Mouse (Mus musculus) spleen, postnatal 14 days (tissue): ENCODE data around the gene Exph5.
A peak's percentile ranks its signal among the peaks of the same experiment; 100 is the strongest.

Experiments
- DNase-seq, 2 experiments: peaks; one replicate each; pipeline ENCODE4 v3.0.0; 2021 to 2022; ENCODE audit warnings: low spot score in 2 of 2

Exph5 gene

DNA sequence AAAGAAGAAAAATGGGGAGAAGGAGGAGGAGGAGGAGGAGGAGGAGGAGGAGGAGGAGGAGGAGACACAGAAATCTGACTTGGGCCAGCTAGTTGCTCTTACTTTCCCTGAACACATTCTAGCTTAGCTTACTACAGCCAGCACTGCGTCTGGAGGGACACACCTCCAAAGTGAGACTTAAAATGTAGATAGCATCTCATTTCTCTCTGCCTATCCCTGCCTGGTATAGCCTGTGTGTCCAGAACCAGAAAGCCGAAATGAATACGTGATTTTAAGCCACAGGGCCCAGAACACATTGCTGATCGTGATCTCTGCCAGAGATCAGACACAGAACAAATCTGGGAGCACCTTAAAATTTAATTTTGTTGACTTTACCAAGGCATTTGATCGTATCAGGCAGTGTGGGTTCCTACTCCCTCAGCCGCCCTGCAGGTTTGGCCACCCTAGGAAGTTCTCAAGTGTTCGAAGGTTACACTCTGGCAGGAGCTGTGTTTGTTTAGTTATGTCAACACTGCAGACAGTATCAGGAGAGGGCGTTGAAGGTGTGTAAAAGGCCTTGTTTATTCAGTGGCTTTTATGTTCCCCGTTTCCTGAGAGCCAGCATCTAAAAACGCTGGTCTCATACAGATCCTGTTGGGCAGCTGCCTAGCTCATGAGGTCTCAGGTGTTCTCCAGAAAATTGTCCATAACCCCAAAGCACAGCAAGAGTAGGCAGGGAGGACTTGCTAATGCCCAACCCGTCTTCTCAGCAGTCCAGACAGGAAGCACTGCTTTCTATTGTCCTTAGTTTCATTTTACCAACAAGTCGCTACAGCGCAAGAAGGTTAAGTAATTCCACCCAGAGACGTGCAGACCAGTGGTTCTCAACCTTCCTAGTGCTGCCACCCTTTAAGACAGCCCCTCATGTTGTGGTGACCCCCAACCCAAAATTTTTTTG, 55.0 kb downstream of the Exph5 start:
- DNase-seq = no peak

DNA sequence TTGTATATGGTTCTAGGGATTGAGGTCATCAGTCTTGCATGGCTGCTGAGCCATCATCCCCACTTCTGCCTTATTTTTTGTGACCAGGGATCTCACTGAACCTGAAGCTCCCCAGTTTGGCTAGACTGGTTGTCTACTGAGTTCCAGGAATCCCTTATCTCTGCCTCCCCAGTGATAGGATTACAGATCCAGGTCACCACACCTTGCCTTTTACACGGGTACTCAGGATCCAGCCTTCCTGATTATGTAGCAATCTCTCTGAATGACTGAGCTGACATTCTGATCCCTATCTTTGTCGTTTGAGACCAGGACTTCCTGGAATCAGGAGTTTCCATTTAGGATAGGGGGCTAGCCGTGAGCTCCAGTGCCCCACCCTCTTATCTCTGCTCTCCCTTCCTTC, 69.9 kb downstream of the Exph5 start:
- DNase-seq = no peak

DNA sequence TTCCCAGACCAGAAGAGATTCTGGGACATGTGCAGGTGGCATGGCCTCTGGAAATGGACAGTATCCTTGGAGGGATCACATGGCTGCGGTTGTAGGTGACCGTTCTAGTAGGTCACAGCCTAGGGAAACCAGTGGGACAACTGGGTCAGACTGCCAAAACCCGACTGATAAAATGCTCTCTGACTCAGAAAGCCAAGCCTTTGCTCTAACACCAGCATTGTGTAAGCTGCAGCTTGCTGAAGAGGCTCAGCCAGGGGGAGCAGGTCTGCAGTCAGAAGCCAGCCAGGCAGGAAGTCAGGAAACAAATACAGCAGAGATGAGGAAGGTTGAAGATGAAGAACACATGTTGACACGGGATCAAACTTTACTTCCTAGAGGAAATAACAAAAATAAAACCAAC, 74.4 kb downstream of the Exph5 start:
- DNase-seq = no peak

DNA sequence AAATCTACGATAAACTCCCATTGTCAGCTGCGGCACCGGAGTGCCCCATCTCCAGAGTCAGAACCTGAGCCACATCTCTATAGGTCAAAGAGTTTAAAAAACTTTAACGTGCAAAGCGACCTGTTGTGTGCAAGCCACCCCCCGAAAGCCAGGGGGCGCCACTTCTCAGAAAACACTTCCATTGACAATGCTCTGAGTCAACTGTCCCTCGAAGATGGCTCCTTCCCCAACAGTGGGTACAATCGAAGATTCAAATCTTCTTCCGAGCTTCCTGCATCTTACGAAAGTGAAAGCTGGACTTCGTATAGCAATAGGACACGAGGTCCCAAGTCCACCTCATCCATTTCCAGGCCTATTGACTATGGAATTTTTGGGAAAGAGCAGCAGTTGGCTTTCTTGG, 75.3 kb downstream of the Exph5 start:
- peak in 1 of 2 experiments; percentile 11 for DNase-seq

DNA sequence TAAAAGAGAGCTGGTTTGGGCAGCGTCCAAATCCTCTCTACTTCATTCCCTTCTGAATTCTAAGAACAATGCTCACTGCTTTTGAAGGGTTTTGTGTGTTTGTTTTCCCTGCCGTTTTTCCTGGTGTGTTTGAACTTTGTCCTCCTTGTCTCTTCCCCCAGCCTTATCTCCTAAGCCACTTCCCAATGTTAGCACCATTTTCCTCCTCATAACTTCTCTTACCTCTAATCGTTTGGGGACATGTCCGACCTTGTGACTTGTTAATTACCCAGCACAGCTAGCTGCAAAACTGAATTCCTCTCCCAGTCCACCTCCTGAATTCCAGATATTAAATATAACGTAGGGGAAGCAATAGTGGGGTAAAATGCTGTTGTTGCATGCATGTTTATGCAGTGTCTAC, 76.1 kb downstream of the Exph5 start:
- DNase-seq = no peak

DNA sequence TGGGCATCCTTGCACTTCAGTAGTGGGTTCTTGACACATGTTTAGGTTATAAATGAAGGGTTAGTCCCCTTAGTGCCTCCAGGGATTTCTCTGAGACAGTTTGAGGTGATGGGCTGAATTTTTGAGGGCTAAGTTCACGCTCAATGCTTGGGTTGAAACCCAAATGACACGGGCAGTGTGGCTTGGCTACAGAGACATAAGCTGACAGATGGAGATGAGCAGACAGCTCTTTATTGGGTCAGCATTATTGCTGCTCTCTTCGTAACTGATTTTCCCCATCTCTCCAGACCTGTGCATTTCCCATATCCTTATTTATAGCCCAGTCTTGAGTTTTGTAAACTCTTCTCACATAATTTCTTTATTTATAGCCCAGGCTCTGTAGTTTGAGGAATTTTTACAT, 76.7 kb downstream of the Exph5 start:
- no peak for DNase-seq

DNA sequence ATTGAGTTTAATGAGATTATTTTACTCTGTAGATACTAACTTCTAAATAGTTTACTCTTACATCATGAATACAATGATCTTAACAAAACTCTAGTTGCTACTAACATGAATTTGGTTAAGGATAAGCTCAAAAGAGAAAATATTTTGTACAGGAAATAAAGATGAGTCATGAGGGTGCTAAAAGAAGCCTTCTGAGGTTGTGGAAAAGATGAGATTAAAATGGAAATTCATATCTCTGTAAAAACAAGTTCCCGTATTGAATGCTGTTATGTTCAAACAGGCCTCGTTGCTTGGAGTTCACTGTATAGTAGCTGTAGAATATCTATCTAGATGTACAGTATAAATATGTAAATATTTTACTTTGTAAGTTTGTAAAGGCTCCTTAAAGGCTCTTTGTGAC, 79.1 kb downstream of the Exph5 start:
- no peak for DNase-seq

DNA sequence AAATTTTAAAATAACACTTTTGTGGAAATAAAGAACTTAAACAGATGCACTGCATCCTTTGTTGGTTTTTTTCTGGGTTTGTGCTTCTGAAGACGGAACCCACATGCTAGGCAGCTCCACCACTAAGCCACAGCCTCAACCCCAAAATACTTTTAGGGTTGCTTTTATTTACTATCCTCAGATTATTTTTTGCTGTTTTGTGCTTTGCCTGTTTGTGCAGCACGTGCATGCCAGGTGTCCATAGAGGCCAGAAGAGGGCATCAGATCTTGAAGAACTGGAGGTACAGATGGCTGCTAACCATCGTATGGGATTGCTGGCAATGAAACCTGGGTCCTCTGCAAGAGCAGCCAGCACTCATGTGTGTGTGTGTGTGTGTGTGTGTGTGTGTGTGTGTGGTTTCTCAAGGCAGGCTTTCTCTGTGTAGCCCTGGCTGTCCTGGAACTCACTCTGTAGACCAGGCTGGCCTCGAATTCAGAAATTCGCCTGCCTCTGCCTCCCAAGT, 79.7 kb downstream of the Exph5 start:
- no peak for DNase-seq

DNA sequence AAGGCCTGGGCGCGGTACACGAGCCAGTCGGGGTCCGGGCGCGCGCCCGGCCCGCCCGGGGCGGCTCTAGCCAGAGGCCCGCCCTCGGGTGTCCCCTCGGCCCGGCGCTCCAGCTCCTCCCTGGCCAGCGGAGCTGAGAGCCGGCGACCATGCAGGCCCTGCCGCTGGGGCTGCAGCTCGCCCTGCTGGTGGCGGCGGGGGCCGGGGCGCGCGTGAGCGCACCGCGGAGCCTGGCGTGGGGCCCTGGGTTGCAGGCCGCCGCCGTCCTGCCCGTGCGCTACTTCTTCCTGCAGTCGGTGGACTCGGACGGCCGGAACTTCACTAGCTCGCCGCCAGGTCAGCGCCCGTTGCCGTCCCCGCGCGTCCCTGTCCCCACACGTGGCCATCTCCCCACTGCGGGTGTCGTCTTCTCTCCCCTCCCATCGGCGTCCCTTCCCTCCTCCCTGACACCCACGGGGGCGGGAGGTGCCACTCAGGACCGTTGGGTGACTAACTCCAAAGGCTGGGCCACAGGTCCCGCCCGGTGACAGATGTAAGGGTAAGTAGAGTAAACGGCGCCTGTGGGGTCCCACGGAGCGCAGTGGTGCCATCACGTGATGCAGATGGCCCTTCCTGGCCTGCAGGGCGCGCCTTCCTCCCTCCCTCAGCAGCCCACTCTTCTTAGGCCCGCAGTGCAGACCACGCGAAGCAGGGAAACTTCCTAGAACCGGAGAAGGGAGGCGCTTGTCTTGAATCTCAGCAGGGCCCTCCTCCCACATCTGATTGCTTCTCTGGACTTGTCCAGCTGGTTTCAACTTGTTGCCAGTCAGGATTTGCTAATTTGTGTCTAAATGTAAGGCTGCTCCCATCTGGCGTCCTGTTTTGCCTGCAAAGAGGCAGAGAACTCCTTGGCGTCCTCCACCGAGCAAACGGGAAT, 82.7 kb downstream of the Exph5 start, which contains the start of gene Kdelc2:
Gene Kdelc2, plus strand, starts transcription at position 75 of the 916 bp plus-strand sequence.
- DNase-seq = peak in 1 of 2 experiments; percentile 22

DNA sequence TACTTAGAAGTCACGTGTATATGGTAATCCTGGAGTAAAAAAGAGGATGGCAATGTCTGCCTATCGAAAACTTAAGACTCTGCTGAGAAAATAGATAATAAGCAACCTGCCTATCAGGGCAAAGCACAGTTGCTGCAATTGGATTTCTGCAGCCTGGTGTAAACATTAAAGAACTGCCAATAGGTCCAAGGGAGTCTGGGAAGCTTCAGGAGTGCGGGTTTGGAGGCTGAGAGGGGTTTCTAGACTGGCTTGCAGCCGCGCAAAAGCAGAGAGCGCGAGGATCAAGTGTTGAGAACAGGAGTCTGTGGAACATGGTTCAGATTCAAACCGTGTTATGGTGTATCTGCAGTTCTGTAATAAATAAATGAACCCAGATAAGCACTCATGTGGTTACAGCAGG, 83.4 kb downstream of the Exph5 start:
- no peak for DNase-seq

DNA sequence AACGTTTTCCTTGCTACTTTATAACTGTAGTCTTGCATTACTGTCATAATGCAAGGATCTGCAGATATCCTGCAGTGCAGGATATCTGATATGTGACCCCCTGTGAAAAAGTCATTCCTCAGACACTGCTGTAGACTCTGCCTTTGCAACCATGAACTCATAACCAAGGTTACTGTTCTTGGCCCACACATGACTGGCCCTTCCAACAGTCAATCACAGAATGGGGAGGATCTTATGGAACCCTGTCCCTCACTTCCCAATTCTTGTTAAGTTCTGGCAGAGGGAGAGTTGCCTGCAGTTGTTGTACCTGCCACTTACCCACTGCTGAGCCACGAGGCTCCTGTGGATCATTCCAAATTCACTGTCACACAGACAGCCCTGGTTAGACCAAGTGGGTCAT, 86.0 kb downstream of the Exph5 start:
- DNase-seq = no peak

DNA sequence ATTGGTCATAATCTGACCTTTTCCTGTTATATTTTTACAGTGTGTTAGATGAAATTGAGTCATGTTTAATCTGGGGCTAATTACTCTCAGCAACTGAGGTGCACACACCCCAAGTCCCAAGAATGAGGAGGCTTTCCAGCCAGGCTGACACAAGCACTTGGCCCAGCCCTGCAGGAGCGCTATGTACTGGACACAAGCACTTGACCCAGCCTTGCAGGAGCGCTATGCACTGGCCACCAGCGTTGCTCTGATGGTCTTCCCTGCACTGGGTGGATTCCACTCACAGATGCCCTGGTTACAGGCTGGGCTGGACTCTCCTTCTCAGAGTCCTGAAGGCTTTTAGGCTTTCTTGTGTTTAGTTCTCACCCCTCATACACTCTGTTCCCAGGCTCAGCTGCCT, 87.6 kb downstream of the Exph5 start:
- DNase-seq = no peak

DNA sequence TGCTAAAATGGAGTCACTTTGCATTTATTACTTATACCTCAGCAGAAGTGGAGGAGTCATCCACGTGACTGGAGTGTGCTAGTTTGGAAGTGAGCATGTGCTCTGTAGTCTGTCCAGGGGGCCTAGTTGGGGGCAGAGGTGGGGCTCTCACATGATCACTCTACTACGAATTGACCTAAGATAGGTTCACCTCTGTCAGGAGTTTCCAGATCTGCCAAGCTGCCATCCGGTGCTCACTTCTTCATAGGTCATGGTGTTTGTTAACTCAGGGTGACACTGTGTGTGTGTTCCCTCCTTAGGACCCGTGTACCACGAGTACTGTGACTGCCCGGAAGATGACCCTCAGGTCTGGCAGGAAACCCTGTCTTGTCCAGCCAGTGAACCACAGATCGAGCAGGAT, 88.7 kb downstream of the Exph5 start:
- no peak for DNase-seq

DNA sequence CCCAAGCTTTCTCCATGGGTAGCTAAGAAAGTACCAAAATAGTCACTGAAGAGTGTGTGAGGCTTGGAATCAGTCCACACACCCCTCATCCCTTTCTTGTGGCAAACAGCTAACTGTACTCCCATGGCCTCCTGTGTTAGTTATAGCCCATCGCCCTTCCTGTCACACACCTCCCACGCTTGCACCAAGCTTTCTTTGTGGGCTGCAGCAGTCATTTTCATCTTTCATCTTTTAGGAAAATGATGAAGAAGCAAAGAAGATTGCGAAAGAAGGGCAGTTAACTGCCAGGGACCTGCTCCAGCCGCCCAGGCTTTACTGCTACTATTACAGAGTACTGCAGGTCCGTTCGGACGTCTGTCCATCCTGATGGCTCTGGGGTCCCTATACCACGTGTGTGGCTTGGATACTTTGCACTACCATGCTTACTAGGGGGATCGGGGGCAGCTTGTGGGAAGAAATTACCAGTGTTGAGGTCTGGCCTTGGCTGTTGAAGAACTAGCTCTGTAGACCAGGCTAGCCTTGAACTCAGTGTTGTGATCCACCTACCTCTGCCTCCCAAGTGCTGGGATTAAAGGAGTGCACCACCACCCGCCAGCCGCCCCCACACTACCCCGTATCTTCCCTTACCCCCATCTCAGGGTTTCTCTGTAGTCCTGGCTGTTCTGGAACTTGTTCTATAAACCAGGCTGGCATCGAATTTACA, 96.4 kb downstream of the Exph5 start:
- no peak for DNase-seq

DNA sequence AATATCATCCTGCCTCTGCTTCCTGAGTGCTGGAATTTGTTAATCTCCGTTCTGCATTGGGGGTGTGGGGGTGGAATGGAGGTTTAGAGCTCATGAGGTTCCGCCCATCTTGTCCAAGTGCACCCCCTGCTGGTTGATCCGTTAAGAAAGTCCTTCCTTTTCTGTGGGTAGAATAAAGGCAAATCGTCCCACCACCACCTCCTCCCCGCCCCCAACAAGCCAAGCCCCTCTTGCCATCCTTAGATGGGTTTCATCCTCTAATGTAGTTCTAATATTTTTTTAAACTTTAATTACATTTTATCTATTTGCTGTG, 96.9 kb downstream of the Exph5 start:
- peak in 1 of 2 experiments; percentile 40 for DNase-seq

DNA sequence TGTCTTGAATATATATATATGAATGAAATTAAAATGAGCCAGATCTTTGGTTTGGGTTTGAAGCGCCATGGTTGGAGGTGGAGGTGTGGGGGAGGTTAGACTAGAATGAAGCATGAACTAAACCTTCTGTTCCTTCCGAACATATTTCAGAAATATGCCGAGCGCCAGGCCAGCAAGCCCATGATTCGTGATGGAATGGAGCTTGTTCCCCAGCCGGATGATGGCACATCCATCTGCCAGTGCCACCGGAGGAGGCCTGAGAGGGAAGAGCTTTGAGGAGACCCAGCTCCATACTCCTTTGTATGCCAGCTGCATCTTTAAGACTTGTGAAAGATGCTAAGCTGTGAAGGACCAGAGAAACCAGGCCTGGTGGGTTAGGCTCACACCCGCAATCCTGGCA, 98.1 kb downstream of the Exph5 start:
- no peak for DNase-seq

DNA sequence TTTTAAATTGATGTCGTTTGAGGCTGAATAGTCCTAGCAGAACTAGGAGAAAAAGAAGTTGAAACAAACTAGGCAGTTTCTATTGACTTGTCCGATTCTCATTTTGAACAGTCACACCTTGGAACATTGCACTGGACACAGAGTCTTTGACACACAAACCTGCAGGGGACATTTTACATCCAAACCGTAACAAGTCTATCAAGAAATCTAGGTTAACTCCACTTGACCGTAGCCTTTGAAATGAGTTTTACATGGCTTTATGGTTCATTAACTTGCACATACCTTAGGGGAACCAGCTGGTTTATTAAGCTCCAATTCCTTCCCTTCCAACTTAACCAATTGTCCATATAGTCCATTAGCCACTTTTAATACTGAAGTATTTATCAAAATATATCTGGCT, 99.2 kb downstream of the Exph5 start:
- no peak for DNase-seq

DNA sequence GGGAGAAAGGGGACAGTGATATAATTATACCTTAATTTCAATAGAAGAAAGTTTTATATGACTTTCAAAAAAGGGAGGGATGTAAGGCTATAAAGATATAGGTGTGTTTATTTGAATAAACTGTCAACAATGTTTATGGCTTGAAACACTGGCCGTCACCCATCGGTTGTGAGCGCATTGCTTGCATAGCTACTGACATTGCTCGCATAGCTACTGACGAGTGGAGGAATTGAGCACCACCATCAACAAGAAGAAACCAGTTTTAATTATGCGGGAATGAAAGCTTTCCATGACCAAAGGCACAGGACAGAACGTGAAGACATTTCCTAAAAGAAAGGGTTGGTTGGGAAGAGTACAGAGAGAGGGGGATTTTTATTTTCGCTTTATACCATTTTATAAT, 99.7 kb downstream of the Exph5 start:
- DNase-seq = no peak

DNA sequence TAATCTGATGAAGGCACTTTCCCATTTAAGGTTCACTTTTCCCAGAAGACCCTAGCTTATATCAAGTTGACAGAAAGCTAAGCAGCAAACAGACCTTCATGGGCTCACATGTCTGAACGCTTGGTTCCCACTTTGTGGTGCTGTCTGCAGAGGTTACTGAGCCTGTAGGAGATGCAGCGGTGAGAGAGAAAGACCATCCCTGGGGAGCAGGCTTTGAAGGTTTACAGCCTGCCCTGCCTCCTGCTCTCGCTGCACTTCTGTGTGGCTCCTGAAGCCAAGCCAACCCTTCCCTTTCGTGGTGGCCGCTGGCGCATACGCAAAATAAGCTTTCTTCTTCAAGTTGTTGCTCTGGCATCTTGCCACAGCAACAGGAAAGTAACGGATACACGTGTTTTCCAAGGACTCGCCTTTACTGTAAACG, 100.8 kb downstream of the Exph5 start, which contains the start of gene 4930550C14Rik:
Gene 4930550C14Rik, plus strand, starts transcription at position 35 of the 421 bp plus-strand sequence.
- no peak for DNase-seq

DNA sequence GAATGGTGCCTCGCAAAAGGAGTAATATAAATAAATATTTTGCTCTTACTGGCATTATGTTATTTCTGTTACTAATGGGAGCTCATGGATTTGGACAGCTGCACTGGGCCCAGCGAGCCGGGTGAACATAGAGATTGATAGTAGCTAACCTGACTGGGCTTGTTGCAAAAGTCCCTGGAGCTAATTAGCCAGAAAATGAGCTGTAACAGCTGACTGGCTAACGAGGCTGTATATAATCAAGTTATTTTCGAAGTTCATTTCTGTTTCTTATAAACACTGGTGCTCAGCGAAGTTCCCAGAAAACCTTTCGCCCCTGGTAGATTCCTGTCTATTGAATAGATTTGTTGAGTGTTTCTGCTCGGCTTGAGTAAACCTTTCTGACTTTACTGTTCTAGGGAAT, 101.5 kb downstream of the Exph5 start:
- no peak for DNase-seq

DNA sequence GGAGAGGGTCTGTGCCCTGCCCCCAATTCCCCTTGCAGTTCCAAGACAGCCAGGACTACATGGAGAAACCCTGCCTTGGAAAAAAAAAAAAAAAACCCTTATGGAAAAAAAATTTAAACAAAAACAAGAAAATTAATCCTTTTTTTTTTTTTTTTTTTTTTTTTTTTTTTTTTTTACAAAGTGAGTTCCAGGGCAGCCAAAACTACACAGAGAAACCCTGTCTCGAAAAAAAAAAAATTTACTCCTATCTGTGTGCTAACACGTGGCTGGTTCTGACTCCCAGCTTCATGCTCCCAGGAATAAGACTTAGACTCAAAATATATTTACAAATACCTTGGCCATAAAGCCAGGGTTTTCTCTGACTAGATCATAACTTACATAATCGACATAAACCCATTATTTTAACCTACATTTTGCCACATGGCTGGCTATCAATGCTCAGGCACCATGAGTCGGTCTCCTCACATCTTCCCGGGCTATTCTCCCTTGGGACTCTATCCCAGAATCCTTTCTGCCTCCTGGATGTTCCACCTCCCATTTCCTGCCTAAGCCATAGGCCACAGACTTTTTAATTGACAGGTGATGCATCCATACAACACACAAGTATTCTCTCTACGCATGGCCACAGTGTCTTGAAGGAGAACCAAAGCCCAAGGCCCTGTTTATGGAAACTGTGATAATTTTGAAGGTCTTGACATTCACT, 102.7 kb downstream of the Exph5 start:
- DNase-seq = no peak
